Mouse (Mus musculus) lung, postnatal 25 days (tissue): ENCODE results near the gene Sap30bp.

Experiments used
- DNase-seq: peaks from one replicate; pipeline ENCODE4 v3.0.0; 2022; ENCODE audit warnings: low spot score

The Sap30bp gene

DNA sequence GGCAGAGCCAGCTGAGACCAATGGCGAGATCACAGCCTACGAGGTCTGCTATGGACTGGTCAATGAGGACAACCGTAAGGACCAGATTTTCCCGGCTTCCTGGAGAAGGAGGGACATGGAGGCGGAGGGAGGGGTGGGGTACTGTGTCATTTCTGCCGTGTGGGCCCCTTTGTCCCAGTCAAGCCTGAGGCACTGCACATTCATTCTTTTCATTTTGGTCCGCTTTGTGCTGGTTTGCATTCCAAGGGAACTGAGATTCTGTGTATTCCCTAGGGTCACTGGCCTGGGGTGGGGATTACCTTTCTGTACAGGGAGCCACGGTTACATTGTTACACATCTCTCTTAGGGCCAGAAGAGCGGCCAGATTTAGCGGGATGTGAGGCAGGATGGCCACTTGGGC, 67.5 kb downstream of the Sap30bp start:
- DNase-seq: no peak

DNA sequence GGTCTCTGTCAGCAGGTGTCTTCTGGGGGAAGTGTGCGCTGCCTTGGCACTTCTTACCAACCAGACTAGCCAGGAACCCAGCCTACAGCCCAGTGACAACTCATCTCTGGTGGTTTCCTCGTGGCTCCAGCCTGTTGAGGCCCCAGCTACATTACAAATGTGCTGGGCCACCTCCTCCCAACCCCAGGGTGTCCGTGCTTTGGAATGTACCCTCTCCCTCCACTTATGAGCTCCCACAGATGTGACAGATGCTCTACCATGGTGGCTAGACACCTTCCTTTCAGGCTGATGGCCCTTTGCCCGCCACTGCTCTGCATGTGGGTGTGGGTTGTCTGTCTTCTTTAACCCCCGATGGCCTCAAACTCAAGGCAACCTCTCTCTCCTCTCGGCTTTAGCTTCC, 68.6 kb downstream of the Sap30bp start:
- DNase-seq: no peak

- no peak for DNase-seq
Observed at GRCm38 (mm10) chr11:116002894-116003293, 69.8 kb downstream of the Sap30bp start.

DNA sequence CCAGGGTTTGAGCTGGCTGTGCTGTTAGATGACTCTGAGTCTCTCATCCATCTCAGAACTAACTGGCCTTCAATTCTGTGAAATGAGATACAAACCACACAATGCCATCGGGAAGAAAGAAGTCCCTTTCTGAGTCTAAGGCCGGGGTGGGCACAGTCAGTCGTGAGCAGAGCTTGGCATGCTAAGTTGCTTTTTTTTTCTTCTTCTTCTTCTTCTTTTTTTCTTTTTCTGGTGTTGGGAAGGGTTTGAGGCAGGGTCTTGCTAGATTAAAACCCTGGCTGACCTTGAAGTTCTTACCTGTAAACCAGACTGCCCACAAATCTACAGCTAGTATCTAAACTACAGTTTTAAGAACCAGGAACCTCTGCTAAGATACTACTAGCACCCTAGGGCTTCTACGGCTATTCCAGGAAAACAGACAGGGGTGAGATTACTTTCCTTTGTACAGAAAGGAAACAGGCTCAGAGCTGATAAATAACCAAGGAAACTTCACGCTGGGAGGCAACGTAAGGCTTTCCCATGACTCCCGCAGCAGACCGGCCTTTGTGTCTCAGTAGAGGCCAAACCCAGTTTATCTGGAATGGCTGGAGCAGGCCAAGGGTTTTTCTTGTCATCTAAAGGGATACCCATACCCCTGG, 71.2 kb downstream of the Sap30bp start:
- DNase-seq: no peak

DNA sequence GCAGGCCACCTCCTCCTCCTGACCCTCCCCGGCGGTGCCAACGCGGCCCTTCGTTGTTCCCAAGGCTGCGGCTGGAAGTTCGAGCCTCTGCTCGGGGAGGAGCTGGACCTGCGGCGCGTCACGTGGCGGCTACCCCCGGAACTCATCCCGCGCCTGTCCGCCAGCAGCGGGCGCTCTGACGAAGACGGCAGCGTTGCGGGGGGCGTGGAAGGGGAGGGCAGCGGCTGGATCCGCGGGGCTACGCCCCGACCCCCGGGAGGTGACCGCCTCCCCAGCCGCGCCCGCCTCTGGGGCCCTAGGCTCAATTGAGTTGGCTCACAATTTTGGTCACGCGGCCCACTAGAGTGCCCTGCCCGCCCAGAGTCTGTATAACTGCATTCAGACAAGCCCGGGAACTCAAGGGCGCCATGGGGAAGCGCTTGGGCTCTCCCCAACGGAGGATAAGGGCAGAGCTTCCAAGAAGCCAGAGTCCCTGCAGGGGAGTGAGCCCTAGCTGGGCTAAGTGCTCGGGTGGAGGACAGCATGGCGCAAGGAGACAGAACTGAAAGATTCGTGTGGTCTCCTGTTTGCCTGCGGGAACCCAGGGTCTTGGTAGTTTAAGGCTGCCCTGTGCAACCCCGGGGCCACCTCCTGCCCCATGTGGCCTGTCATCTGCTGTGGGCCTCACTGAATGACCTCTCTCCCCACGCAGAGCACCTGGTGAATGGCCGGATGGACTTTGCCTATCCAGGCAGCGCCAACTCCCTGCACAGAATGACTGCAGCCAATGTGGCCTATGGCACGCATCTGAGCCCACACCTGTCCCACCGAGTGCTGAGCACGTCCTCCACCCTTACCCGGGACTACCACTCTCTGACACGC, 72.0 kb downstream of the Sap30bp start:
- peak; percentile 79 for DNase-seq

DNA sequence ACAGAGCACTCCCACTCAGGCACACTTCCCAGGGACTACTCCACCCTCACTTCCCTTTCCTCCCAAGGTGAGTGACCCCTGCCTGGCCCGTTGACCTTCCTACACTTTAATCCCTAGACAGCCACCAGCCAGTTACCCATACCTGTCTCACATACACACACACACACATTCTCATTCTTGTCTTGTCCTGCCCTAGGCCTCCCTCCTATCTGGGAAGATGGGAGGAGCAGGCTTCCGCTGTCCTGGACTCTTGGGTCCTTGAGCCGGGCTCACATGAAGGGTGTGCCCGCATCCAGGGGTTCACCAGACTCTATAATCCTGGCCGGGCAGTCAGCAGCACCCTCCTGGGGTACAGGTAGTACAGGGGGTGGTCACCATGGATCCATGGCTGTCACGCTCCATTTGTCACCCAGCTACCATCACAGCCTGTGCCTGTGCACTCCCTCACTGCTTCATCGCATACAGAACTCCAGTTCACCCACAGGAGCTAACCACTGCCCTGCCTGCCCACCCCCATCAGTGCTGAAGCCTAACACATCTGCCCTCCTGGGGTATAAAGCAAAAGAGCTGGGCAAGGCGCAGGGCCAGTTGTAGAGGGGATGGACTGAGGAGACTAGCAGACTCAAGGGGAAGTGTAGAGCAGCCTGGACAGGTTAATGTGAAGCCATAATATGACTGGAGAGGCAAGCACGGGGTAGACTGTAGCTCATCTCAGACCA, 72.8 kb downstream of the Sap30bp start:
- no peak for DNase-seq

DNA sequence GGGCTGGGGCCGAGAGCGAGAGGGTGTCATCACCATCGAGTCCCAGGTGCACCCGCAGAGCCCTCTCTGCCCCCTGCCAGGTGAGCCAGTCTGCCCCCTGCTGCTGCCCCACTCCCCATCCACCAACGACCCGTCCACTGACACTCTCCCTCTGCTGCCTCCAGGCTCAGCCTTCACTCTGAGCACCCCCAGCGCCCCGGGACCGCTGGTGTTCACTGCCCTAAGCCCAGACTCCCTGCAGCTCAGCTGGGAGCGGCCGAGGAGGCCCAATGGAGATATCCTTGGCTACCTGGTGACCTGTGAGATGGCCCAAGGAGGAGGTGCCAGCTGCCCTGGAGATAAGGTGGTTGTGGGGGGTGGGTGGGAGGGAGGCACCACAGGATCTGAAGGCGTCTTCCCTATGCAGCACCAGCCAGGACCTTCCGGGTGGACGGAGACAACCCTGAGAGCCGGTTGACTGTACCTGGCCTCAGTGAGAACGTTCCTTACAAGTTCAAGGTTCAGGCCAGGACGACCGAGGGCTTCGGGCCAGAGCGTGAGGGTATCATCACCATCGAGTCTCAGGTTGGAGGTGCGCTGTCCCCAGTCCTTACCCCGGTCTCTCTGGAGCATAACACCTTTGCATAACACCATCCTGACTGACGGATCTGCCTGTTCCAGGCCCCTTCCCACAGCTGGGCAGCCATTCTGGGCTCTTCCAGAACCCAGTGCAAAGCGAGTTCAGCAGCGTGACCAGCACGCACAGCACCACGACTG, 74.2 kb downstream of the Sap30bp start:
- no peak for DNase-seq

DNA sequence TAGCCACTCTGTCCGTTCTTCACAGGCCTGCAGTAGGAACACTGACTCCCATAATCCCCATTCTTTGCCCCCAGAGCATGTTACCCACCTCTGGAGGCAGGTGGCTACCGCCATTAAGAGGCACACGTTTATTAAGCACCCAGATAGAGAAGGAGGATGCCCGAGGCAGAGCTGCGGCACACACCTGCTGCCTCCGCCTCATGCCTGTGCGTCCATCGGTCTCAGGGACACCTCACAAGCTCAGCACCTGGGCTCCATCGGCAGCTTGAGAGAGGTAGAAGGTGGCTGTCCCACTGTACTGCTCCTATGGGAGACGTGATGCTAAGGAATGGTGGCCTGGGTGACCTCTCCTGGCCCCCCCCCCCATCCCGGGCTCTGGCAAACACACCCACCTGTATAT, 75.3 kb downstream of the Sap30bp start:
- DNase-seq: no peak

DNA sequence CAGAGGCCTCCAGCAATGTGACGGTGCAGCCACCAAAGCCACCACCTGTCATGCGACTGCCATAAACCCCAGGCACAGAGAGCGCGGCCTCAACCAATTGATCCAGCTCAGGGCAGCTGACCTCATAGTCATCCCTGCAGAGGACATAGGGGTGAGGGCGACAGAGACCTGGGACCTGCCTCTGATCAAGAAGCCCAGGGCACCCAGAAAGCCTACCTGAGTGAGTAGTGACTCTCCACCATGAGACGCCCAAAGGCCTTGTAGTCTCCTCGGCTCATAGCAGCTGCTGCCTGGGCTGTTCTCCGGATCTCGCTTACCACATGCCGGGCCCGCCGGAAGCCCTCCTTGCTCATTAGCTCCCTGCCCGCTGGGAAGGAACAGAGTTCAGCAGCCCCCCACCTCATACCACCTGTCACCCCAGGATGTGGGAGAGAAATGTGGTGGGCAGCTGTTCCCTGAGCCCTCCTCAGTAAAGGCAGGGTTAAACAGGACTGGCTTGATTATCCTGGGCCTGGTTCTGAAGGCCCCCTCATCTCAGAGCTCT, 75.8 kb downstream of the Sap30bp start:
- DNase-seq: no peak

- no peak for DNase-seq
Observed at GRCm38 (mm10) chr11:116009661-116010060, 76.6 kb downstream of the Sap30bp start.

DNA sequence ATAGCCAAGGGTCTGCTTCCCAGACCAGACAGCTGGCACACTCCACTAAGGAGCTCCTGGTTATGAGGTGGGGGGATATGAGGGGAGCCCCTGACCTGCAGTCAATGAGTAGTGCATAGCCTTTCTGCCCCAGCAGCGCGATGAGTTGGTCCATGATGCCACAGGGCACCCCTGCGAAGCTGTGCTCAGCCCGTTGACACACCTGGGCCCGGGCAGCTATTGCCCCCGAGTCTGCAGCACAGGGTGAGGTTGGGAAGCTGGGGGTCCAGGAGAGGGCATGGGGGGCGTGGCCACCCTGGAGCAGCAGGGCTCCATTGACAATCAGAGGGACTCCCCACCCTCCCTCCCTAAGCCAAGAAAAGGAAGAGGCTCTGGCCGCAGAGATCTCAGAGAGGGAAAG, 77.1 kb downstream of the Sap30bp start:
- DNase-seq: no peak

DNA sequence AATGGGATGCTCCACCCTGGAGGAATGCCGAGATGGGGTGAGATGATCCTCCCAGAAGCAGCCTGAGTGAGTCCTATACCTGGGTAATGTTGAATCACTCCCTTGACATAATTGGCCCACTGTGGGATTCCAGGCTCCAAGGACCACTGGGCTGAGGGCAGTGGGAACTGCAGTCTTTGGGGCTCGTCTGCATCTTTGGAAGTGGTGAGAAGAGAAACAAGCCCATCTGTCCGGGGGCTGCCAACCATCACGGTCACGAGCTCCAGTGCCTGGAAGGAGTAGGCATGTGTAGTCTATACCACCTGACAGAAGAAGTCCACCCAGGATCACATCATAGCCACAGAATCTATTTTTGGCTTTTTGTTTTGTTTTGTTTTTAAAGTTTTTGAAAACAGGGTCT, 77.9 kb downstream of the Sap30bp start:
- DNase-seq: no peak

GRCm38 (mm10) chr11:116011529-116012261, 78.6 kb downstream of the Sap30bp start:
- DNase-seq: no peak

DNA sequence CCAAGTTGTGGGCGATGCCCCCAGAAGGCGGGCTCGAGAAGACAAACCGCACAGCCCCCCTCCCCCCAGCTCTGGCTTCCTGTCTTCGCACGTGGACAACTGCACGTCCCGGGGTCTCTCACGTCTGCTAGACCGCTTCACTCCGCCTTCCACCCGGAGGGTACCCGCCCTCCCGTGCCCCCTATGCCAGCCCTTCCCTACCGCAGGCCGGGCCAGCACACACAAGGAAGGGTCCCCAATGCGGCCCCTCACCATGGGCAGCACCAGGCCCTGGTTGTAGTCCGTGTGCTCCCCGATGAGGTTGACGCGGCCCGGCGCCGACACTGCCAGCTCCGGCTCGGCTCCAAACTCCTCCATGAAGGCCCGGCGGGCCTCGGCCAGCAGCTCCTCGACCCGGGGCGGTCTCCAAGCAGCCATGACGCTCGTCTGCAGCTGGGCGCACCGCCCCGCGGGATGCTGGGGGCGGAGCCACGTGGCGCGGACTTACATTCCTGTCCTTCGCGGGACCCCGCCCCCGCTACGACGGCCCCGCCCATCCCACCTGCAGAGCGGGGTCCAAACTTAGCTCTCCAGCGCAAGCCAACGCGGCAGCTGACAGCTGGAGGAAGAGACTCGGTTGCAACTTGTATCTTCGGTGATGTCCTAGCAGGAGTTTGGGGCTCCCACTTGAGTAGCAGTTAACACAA, 79.3 kb downstream of the Sap30bp start, which contains the start of gene Galk1:
Galk1 (minus strand) TSS at position 458 of the 686 bp plus-strand sequence.
- peak; percentile 91 for DNase-seq

DNA sequence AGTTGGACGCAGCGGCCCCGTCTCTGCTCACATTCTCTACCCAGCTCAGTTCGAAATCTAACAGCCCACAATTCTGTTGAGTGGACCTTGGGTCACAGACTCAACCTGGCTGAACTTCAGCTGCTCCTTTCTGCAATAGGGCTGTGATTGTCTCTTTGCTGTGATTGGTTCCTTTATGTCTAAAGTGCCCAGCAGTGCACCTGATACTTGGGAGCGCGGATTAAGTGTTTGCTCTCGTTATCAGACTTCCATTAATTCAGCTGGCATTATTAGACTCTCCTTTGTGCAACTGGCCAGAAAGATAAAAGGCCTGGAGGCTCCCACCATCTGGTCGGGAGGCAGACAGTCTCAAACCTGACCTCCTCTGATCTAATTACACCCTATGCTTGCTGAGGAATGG, 81.7 kb downstream of the Sap30bp start:
- peak; percentile 67 for DNase-seq
